Mouse (Mus musculus) spleen, adult 12 weeks (tissue): ENCODE measurements at regions not wholly inside any gene's neighbourhood (a gene's known extent, or its start where the extent isn't known, plus 50 kb on each side); places are given as distances from the start of the nearest gene placed in this dataset.

Experiments used
- DNase-seq: peaks from one replicate; pipeline ENCODE4 v3.0.0; 2022; ENCODE audit warnings: low spot score

GRCm38 (mm10) chr6:51283916-51284706 lies 148.4 kb upstream of the Nfe2l3 start:
- DNase-seq: no peak

DNA sequence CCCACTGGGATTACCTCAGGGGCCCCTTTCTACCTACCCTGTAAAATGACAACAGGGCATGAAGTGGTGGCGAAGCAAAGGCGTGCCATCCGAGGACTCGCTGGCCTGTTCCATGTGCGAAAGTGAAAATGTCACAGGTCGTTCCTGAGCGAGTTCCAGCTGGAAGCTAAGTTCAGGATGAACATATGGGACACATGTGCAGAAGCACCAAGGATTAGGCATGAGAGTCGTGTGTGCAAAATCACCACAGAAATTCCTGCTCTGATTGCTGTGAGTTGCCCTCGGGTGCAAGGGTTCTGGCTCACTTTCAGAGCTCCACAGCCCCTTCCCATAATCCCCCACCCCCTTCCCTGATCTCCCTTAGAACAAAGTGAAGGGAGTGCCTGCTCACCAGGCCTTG lies 147.6 kb upstream of the Nfe2l3 start:
- DNase-seq: no peak

DNA sequence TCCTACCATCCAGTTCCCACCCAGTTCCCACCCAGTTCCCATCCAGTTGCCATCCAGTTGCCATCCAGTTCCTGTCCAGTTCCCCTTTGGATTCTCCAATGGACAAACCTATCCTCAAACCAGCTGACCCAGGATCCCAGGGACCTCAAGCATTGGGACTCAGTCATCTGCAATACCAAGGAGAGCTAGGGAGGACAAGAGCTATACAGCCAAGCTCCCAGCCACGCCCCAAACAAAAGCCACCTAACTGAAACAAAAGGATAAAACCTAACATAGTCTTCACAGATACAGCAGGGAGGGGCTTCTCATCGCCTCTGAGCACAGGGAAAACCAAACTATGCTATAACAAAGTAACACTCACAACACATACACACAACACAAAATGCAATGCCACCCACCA lies 145.6 kb upstream of the Nfe2l3 start:
- no peak for DNase-seq

GRCm38 (mm10) chr6:51287383-51287782 lies 145.1 kb upstream of the Nfe2l3 start:
- DNase-seq: no peak

- DNase-seq: no peak
These were observed 144.7 kb upstream of the Nfe2l3 start for GRCm38 (mm10) chr6:51287807-51288206.

DNA sequence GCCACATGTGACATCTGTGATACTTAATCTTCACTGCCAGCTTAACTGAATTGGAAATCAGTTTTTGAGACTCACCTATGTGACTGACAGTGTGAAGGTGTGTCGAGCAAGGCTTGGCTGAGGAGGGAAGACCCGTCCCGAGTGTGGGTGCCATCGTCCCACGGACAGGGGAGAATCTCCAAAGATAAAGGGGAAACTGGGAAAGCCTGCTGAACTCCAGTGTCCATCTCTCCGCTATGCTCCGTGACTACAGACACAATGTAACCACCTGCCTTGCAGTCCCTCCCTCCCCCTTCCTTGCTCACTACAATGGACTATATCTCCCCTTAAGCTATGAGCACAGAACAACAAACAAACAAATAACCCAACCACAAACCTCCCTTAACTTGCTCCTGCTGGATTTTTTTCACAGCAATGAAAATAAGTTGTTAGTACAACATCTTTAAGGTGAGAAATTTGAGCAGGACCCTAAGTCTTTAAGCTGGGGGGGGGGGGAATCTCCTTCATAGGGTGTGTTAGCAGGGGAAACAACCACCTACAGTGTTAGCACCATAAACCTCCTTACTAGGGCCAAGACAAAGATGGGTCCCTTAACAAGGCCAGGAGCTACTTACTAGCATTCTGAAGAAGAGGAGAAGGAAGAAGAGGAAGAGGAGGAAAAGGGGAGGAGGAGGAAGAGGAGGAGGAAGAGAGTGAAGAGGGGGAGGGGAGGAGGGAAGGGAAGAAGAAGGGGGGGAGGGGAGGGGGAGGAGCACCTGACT lies 144.0 kb upstream of the Nfe2l3 start:
- no peak for DNase-seq

DNA sequence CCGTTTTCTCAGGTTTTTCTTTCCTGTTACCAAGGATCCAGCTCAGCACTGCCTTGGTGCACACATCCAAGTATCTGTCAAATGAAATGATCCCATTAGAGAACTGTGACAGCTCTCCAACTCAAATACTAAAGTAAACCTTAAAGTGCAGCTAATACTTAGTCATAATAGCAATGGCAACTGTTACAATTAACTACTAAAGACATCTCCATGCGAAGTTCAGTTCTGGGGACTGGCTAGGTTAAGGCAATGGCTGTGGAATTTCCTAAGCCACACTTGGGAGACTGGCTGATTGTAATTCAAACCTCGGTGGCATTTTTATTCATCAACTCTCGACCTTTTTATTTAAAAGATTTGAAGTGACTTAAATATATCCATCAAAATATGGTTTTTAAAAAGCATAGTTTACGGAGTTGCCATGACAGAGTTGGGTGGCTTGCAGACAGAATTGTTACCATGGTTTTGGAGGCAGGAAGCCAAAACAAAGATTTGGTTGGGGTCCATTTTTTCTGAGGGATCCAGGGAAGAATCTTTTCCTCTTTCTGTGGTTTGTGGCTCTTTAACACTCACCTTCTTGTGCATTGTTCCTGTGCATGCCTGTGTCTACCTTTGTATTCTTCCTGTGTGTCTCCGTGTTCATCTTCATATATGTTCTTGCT lies 143.3 kb upstream of the Nfe2l3 start:
- no peak for DNase-seq

- no peak for DNase-seq
These were observed 131.6 kb upstream of the Nfe2l3 start for GRCm38 (mm10) chr6:51300694-51301417.

- DNase-seq: no peak
These were observed 130.6 kb upstream of the Nfe2l3 start for GRCm38 (mm10) chr6:51301831-51302230.

GRCm38 (mm10) chr6:51302240-51302639 lies 130.2 kb upstream of the Nfe2l3 start:
- no peak for DNase-seq

GRCm38 (mm10) chr6:51318341-51318740 lies 114.1 kb upstream of the Nfe2l3 start:
- no peak for DNase-seq

GRCm38 (mm10) chr6:51320019-51320418 lies 112.5 kb upstream of the Nfe2l3 start:
- DNase-seq: no peak

DNA sequence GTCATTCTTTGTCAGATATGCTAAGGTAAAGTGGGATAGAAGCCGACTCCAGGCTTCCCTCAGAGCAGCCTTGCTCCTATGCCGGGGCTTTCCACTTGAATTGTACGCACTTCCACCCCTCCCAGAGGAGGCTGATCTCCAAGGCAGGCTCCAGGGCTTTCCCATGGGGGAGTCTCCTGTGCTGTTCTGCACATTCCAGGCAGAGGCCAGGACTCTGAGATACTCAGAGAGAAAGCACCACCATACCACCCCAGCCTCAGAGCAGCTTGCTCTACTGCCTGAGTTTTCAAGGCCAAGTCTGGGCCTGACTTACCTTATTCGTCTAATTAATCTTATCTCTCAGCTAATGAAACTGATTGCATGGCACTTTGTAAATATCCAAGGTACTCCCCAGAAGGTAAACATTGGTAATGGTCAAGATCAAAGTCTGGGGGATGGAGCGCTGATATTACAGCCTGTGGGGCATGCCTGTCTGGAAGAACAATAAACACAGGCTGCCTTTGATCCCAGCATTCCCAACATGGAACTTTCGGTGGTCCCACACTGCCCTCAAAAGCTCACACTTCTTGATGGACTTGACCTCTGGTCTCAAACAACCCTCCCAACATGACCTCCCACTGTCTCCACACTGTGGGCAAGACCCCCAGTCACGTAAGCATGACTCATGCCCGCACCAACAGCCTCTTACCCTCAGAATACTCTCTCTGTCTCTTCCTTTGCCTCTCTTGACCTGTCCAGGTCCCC lies 111.6 kb upstream of the Nfe2l3 start:
- no peak for DNase-seq

GRCm38 (mm10) chr6:51326103-51326829 lies 106.2 kb upstream of the Nfe2l3 start:
- DNase-seq: no peak

DNA sequence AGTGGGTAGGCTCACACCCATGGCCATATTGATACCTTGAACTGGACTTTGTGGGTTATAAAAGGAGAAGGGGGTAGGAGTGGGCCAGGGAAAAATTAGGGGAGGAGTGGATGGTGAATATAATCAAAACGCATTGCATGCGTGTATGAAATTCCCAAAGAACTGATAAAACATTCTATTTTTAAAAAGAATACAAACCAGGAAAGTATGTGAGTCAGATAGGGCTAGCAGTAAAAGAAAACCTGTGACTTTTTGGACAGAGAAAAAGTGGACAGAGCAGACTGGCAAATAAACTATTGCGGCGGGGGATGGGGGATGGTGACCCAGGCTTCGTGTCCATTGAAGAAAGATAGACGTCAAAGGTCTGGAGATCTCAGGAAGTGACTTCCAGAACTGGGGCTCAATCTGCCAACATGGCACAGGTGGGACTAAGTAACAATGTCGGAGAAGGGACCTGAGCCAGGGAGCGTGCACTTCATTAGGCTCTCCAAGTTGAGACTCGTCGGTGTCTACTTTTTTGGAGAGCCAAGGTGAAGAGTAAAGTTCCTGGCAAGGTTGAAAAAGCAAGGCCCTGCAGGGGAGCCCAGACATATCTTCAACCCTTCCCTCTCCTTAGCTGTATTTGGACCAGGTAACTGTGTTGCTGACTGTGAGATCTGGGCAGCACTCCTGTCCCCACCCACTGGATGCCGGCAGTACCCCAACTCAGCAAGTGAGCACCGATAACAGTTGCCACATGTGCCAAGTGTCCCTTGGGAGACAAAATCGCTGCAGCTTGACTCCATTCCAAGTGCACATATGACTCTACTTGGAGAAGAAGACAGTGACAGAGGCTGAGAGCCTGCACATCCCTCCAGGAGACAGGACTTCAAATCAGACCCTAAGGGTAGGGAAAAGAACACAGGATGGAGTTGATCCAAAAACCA lies 103.1 kb upstream of the Nfe2l3 start:
- DNase-seq: no peak

DNA sequence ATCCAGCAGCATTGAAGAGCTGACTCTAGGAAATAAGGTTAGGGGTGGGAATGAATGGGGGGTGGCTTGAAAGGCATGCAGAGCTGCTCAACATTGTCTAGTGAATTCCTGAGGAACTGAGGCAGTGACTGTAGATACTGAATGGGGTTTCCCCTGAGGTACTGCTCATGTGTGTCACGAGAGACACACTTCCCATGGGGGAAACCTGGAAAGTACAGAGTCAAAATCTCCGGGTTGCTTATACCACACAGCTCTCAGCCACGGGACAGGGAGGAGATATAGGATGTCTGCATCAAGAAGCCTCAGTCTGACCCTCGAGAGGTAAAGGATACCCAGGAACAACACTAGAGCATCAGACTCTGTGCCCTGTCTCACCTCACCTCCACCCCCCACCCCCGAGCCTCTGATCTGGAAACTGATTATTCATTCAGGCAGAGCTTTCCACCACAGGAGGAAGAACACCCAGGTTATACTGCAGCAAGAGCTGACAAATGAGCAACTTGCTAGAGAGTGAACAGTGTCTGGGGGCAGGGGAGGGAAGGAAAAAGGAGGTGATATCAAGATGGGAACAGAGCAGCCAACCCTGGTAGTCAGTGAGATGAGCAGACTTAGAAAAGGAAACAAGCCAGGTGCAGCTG lies 102.3 kb upstream of the Nfe2l3 start:
- DNase-seq: no peak

GRCm38 (mm10) chr6:51332841-51333240 lies 99.6 kb upstream of the Nfe2l3 start:
- no peak for DNase-seq

- no peak for DNase-seq
These were observed 98.6 kb upstream of the Nfe2l3 start for GRCm38 (mm10) chr6:51333722-51334360.

DNA sequence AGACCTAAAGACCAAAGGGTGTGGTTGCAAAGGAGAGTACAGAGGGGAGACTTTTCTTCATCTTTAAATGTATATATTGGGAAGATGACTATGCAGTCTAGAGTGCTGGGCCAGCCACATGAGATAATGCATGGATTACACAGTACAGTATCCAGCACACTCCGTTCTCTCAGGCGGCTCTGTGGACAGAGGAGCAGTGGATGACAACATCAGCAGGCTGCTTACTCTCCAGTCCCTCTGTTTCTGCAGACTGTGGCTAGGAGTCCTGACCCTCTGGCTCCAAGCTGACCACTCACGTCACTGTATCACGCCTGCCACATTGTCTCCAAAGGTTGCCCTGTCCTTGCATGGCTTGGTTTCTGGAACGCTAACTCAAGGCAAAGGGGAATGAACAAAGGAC lies 97.2 kb upstream of the Nfe2l3 start:
- DNase-seq: no peak
